Mouse (Mus musculus): ENCODE results near the gene Tnpo2.
A peak's percentile ranks its signal among the peaks of the same experiment; 100 is the strongest.

Tnpo2 gene

GRCm38 (mm10) chr8:85027922-85028321 lies 8.8 kb upstream of the Tnpo2 start:
- no peak for DNase-seq

- peak; percentile 95 for DNase-seq
Observed at GRCm38 (mm10) chr8:85029271-85029670, 7.4 kb upstream of the Tnpo2 start.

- DNase-seq, result no peak
Observed at GRCm38 (mm10) chr8:85032622-85033311, 3.9 kb upstream of the Tnpo2 start.

- no peak for DNase-seq
Observed at GRCm38 (mm10) chr8:85033867-85034266, 2.8 kb upstream of the Tnpo2 start.

- peak; percentile 97 for DNase-seq
Observed at GRCm38 (mm10) chr8:85034764-85035163, 2.0 kb upstream of the Tnpo2 start.

- no peak for DNase-seq
Observed at GRCm38 (mm10) chr8:85035165-85035727, 1.5 kb upstream of the Tnpo2 start.

GRCm38 (mm10) chr8:85035728-85036310 lies 896 bp upstream of the Tnpo2 start:
- peak; percentile 94 for DNase-seq

GRCm38 (mm10) chr8:85036381-85036717 lies 366 bp upstream of the Tnpo2 start:
- DNase-seq, result no peak

GRCm38 (mm10) chr8:85037366-85037680 lies 608 bp downstream of the Tnpo2 start:
- no peak for DNase-seq

- DNase-seq, result peak; percentile 96
Observed at GRCm38 (mm10) chr8:85037681-85038531, 1.2 kb downstream of the Tnpo2 start.

- DNase-seq, result no peak
Observed at GRCm38 (mm10) chr8:85043619-85044018, 6.9 kb downstream of the Tnpo2 start.

GRCm38 (mm10) chr8:85057367-85057766 lies 20.7 kb downstream of the Tnpo2 start:
- no peak for DNase-seq

GRCm38 (mm10) chr8:85059879-85060616 lies 23.3 kb downstream of the Tnpo2 start, which contains the start of gene Fbxw9:
Gene Fbxw9, plus strand, starts transcription at chr8:85060055.
- peak; percentile 99 for DNase-seq

- DNase-seq, result no peak
Observed at GRCm38 (mm10) chr8:85062603-85063002, 25.9 kb downstream of the Tnpo2 start.

GRCm38 (mm10) chr8:85065213-85065612 lies 28.5 kb downstream of the Tnpo2 start:
- no peak for DNase-seq

- no peak for DNase-seq
Observed at GRCm38 (mm10) chr8:85067155-85067554, 30.4 kb downstream of the Tnpo2 start.

GRCm38 (mm10) chr8:85067982-85068381 lies 31.3 kb downstream of the Tnpo2 start, which contains the start of gene Gm5741:
Gene Gm5741, minus strand, starts transcription at chr8:85067982.
- DNase-seq, result no peak

GRCm38 (mm10) chr8:85071041-85071440 lies 34.3 kb downstream of the Tnpo2 start:
- DNase-seq, result no peak

GRCm38 (mm10) chr8:85071514-85072281 lies 35.0 kb downstream of the Tnpo2 start, which contains the start of gene Dhps:
Gene Dhps, plus strand, starts transcription at chr8:85071757.
- DNase-seq, result peak; percentile 99

- no peak for DNase-seq
Observed at GRCm38 (mm10) chr8:85072364-85072929, 35.7 kb downstream of the Tnpo2 start.

GRCm38 (mm10) chr8:85073041-85073612 lies 36.4 kb downstream of the Tnpo2 start:
- peak; percentile 94 for DNase-seq
